Mouse (Mus musculus) limb, embryonic 13.5 days (tissue): Measurements from ENCODE around the gene Znrf4. TPM values are rescaled to one million over a fixed set of nuclear protein-coding genes. Genes with fewer than 3 reads are reported as not detected.
A peak's percentile ranks its signal among the peaks of the same experiment; 100 is the strongest.

Source experiments
- ATAC-seq: fragments of 200-750 bp; cut with Nextera tagmentation; 2 replicates; pipeline ENCODE4 v1.8.0; 2017; ENCODE audit warnings: low read depth, moderate number of reproducible peaks, moderate TSS enrichment; ENCODE audit not compliant: low FRiP score
- H3K27ac ChIP-seq: fragments of 300-500 bp; sonication (generic); 2 replicates; pipeline ENCODE4 v1.5.1; 2015; ENCODE audit warnings: inconsistent platforms, mild to moderate bottlenecking, moderate library complexity
- H3K27me3 ChIP-seq: fragments of 300-500 bp; sonication (generic); 2 replicates; pipeline ENCODE4 v1.6.1; 2015; ENCODE audit warnings: mild to moderate bottlenecking, inconsistent platforms
- H3K36me3 ChIP-seq: fragments of 300-500 bp; sonication (generic); 2 replicates; pipeline ENCODE4 v1.6.1; 2015; ENCODE audit warnings: inconsistent platforms, mild to moderate bottlenecking, moderate library complexity
- H3K4me1 ChIP-seq: fragments of 300-500 bp; sonication (generic); 2 replicates; pipeline ENCODE4 v1.6.1; 2015; ENCODE audit warnings: inconsistent platforms
- H3K4me2 ChIP-seq: fragments of 300-500 bp; sonication (generic); replicated peaks from 2 replicates; pipeline ENCODE4 v1.6.1; 2015; ENCODE audit warnings: inconsistent platforms, mild to moderate bottlenecking, moderate library complexity
- H3K4me3 ChIP-seq: fragments of 300-500 bp; sonication (generic); 2 replicates; pipeline ENCODE4 v1.5.1; 2015; ENCODE audit warnings: moderate library complexity, mild to moderate bottlenecking, inconsistent platforms
- H3K9ac ChIP-seq: fragments of 300-500 bp; sonication (generic); 2 replicates; pipeline ENCODE4 v1.6.1; 2015; ENCODE audit warnings: mild to moderate bottlenecking, inconsistent platforms
- H3K9me3 ChIP-seq: fragments of 300-500 bp; sonication (generic); 2 replicates; pipeline ENCODE4 v1.6.1; 2016; ENCODE audit warnings: inconsistent platforms
- WGBS: fragments of 180-500 bp; shearing (Covaris S2); methylation state at CpG from one replicate; pipeline ENCODE4 v1.1.7; 2015; 5-methylcytosine and 5-hydroxymethylcytosine counted together
- polyA plus RNA-seq: library from polyadenylated mRNA; unstranded; fragments of >200 nt; fragmentation: Nextera tagmentation; extraction: Ambion mirVana; gene quantifications from 2 replicates; pipeline ENCODE4 v1.2.1, GENCODE M21; 2015

Znrf4 gene
- polyA plus RNA-seq, 1 experiment from 2014 or later, result not detected

DNA sequence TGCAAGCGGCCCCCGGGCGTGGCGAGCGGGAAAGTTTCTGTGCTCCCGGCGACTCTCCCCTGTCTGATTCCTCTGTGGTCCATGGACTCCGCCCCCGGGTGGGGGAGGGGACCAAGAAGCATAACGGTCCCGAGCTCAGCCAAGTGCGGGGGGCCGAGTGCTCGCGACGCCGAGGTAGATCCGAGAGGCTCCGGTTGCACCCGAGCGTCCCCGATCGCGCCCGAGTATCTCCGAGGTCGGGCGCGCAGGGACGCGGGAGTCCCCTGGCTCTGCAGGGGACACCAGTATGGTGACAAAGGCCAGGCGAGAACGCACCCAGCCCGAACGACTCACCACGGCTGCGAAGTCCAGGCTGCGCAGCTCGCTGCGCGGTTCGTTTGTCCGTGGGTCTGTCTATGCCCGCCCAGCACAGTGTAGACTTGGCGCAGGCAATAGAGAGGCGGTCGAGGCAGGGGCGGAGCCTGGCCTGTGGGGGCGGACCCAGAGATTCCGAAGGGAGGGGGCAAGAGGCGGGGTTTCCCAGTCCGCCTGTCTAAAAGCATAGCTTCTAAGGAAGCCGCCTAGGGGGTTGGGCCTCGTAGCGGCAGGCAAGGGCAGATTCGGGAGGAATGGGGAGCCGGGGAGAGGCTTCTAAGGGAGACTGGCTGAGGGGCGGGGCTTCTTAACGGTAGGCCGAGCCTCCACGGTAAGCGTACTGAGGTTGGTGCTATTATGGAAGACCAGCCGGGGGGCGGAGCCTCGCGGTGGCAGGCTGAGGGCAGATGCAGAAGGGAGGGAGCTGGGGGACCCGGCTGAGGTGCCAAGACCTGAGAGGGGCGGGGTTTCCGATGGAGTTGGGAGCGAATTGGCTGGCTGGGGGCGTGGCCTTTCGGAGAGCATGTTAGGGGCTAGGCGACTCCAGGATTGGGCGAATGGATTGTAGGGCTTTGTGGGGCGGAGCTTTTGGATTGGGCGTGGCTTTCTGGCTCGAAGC is 50.2 kb downstream of the Znrf4 start:
- H3K4me2 ChIP-seq, result peak overlapping the region; percentile 88
- peaks cover 12% of the 10 kb centered on the region for H3K36me3 ChIP-seq
- H3K9me3 ChIP-seq, result no peaks in the 10 kb centered on the region
- WGBS, result under 1% methylated on average over 77 of the region's 77 CpGs
- peak; percentile 93 for ATAC-seq
- H3K27me3 ChIP-seq, result no peaks in the 10 kb centered on the region
- peaks cover 68% of the 10 kb centered on the region for H3K4me1 ChIP-seq
- peak overlapping the region; percentile 95 for H3K27ac ChIP-seq
- peak overlapping the region; percentile 92 for H3K9ac ChIP-seq
- H3K4me3 ChIP-seq, result peak overlapping the region; percentile 75

Other genes starting within 250 kb of the Znrf4 start
- 4.4 and 4.6 TPM in 2 replicates for gene Ticam1, start 235.6 kb downstream of the Znrf4 start, polyA plus RNA-seq
- 78.1 and 80.4 TPM in 2 replicates for gene Plin3, start 219.6 kb downstream of the Znrf4 start, polyA plus RNA-seq
- gene Arrdc5, start 212.1 kb downstream of the Znrf4 start, polyA plus RNA-seq, result not detected in 2 replicates
- 136 and 146 TPM in 2 replicates for gene Uhrf1, start 209.1 kb downstream of the Znrf4 start, polyA plus RNA-seq
- 40.1 and 43.2 TPM in 2 replicates for gene Kdm4b, start 186.4 kb downstream of the Znrf4 start, polyA plus RNA-seq
- 100 and 106 TPM in 2 replicates for gene Ptprs, start 35.9 kb downstream of the Znrf4 start, polyA plus RNA-seq
- gene Gm20219, start 42.0 kb upstream of the Znrf4 start, polyA plus RNA-seq, result 2.5 and 2.6 TPM in 2 replicates
- gene Safb2, start 72.2 kb upstream of the Znrf4 start, polyA plus RNA-seq, result 85.2 and 91.4 TPM in 2 replicates
- 113 and 121 TPM in 2 replicates for gene Safb, start 72.4 kb upstream of the Znrf4 start, polyA plus RNA-seq
- gene 2410015M20Rik, start 97.3 kb upstream of the Znrf4 start, polyA plus RNA-seq, result 226 and 230 TPM in 2 replicates
- gene Rpl36, start 101.0 kb upstream of the Znrf4 start, polyA plus RNA-seq, result 1,714 and 1,755 TPM in 2 replicates
- 50.7 and 53.2 TPM in 2 replicates for gene Lonp1, start 114.5 kb upstream of the Znrf4 start, polyA plus RNA-seq
- 0.54 and 0.92 TPM in 2 replicates for gene Catsperd, start 115.7 kb upstream of the Znrf4 start, polyA plus RNA-seq
- 102 and 105 TPM in 2 replicates for gene Ranbp3, start 160.9 kb upstream of the Znrf4 start, polyA plus RNA-seq
- 431 and 434 TPM in 2 replicates for gene Ndufa11, start 205.3 kb upstream of the Znrf4 start, polyA plus RNA-seq
- 20.2 and 21.3 TPM in 2 replicates for gene Vmac, start 205.6 kb upstream of the Znrf4 start, polyA plus RNA-seq
- gene Nrtn, start 245.1 kb upstream of the Znrf4 start, polyA plus RNA-seq, result 14.1 TPM in 2 replicates